In genomic region chr7:38253441-38253840, GRCm38 (mm10) we compare ENCODE assay signal across 16 mouse cellular contexts.
"Had no signal": no experiment of that assay in that cellular context is flagged by ENCODE, and none has a peak within 500 bp of the region (broad histone marks: within the 10 kb centered on the region; RNA-seq: fewer than 3 reads in every experiment).

No protein-coding gene starts in this region.

- H3K27me3 ChIP-seq: lung, embryonic 15.5 days; midbrain, embryonic 13.5 days; midbrain, embryonic 15.5 days; neural tube, embryonic 12.5 days had no signal

- H3K4me3 ChIP-seq: lung, embryonic 15.5 days; megakaryocyte, embryonic 14.5 days; midbrain, embryonic 13.5 days; midbrain, embryonic 15.5 days; neural tube, embryonic 12.5 days had no signal

- H3K9ac ChIP-seq: lung, embryonic 15.5 days; midbrain, embryonic 13.5 days; midbrain, embryonic 15.5 days; neural tube, embryonic 12.5 days had no signal

- ATAC-seq: lung, postnatal 0 days; midbrain, embryonic 13.5 days; midbrain, embryonic 15.5 days had no signal

- H3K9me3 ChIP-seq: lung, embryonic 15.5 days; megakaryocyte, embryonic 14.5 days; midbrain, embryonic 13.5 days; midbrain, embryonic 15.5 days; neural tube, embryonic 12.5 days had no signal

- DNase-seq: lung, adult 2 months; lung, postnatal 14 days; lung, postnatal 36 days; right cerebral cortex, postnatal 14 days; spleen, adult 18-20 months; thymus, adult 18-20 months; thymus, postnatal 14 days; thymus, postnatal 36 days had no signal

- H3K4me1 ChIP-seq: lung, embryonic 15.5 days; midbrain, embryonic 15.5 days; neural tube, embryonic 12.5 days had no signal

- H3K27ac ChIP-seq: lung, embryonic 15.5 days; macrophage; midbrain, embryonic 13.5 days; midbrain, embryonic 15.5 days; neural tube, embryonic 12.5 days had no signal

- H3K4me2 ChIP-seq: lung, embryonic 15.5 days; midbrain, embryonic 11.5 days; midbrain, embryonic 13.5 days; midbrain, embryonic 15.5 days; neural tube, embryonic 12.5 days had no signal

- H3K36me3 ChIP-seq: lung, embryonic 15.5 days; midbrain, embryonic 13.5 days; midbrain, embryonic 15.5 days; neural tube, embryonic 12.5 days had no signal
